Mouse (Mus musculus) small intestine, adult 2 months (tissue): Measurements from ENCODE around the gene Pnmal2.

Source experiments
- CTCF ChIP-seq: fragments of 200-500 bp; IDR thresholded peaks from 2 replicates; pipeline ENCODE4 v1.5.1; 2012; ENCODE audit warnings: low read depth, mild to moderate bottlenecking, control low read depth, inconsistent platforms, low read length, moderate library complexity, mixed read lengths; ENCODE audit not compliant: insufficient replicate concordance, insufficient read length; ENCODE audit errors: extremely low read depth
- POLR2A ChIP-seq: fragments of 200-500 bp; IDR thresholded peaks from 2 replicates; pipeline ENCODE4 v1.6.1; 2012; ENCODE audit warnings: low read depth, mild to moderate bottlenecking, control low read depth, inconsistent platforms, low read length, moderate library complexity

GRCm38 (mm10) chr7:16931968-16932627 lies 12.4 kb upstream of the Pnmal2 start:
- TF ChIP-seq CTCF (peak; percentile 32; the same call in 1 of the 2 replicates), POLR2A (no peak)
